Mouse (Mus musculus) spleen, adult 12 weeks (tissue): ENCODE results near the gene Gm49393.
"Not testable (repeated sequence)": the region's sequence is repeated elsewhere in the genome, so short reads cannot be mapped to it uniquely, and the experiment has no call there.

Experiments used
- DNase-seq: peaks from one replicate; pipeline ENCODE4 v3.0.0; 2022; ENCODE audit warnings: low spot score

The Gm49393 gene

DNA sequence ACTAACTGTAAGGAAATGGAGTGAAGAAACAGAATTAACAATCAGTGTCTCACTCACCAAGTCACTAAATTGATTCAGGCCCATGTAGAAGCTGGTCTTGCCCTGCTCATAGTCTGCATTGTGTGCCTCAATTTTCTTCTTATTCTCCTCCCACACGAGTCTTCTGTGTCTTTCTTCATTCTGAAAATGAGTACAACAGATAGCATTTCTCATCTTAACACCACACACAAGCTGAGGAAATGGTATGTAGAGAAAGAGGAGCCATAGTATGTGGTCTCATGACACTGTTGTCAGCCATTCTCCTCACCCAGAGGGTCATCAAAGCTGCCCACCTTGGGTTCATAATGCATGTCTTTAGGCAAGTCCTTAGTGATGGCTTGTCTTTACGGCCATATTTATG lies at the start of gene Gm49393:
Gm49393 (minus strand) TSS at position 101 of the 400 bp plus-strand sequence.
- DNase-seq: not testable (repeated sequence)

- not testable (repeated sequence) for DNase-seq
Observed at GRCm38 (mm10) chr13:60972319-60972718, 36.9 kb upstream of the Gm49393 start.

GRCm38 (mm10) chr13:60963985-60964384 lies 28.6 kb upstream of the Gm49393 start:
- DNase-seq: not testable (repeated sequence)

DNA sequence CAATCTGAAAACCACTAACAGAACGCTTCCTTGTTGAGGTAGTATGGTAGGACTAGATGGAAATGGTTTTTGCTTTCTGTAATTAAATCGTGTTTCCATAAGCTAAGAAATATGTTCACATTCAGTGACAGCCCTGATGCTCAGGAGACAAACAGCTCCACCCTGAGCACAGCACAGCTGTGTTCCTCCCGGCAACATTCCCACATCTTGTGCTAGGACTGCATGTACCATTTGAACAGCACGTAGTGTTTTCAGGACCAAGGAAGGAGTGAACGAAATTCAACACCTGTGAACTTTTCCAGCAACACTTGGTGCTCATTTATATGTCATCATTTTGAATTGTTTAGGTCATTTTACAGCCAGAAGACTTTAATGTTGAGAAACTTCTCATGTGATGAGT lies 26.3 kb upstream of the Gm49393 start:
- no peak for DNase-seq

GRCm38 (mm10) chr13:60941884-60942283 lies 6.5 kb upstream of the Gm49393 start, which contains the start of gene Tpbpa:
Gene Tpbpa, minus strand, starts transcription at chr13:60941984.
- not testable (repeated sequence) for DNase-seq

- no peak for DNase-seq
Observed at GRCm38 (mm10) chr13:60936500-60936901, 1.1 kb upstream of the Gm49393 start, which contains the start of the genes Gm49391 and Ctla2a. Gene Gm49391, minus strand, starts transcription at chr13:60936571. Gene Ctla2a, minus strand, starts transcription at chr13:60936625.

DNA sequence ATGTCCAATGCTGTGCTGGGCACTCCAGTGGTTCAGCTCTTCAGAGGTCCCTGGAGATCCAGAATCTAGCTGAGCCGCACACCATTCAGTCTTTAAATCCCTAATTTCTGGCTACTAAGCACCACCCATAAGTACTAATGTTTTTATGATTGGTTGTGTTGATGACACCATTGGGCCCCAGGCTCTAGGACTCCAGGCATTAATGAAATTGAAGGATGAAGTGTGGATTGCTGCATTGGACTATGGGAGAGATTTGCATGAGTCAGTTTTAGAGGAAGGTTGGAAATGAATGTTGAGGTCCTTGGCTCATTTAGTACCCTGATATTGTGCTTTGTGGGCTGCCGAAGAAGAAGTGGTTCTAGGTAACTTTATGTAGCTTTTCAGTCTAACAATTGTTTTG lies 30.6 kb downstream of the Gm49393 start, which contains the start of gene Tpbpb:
Tpbpb (minus strand) TSS at position 101 of the 400 bp plus-strand sequence.
- DNase-seq: not testable (repeated sequence)

GRCm38 (mm10) chr13:60897328-60897727 lies 38.1 kb downstream of the Gm49393 start, which contains the start of gene Ctla2b:
Gene Ctla2b, minus strand, starts transcription at chr13:60897447.
- DNase-seq: no peak

DNA sequence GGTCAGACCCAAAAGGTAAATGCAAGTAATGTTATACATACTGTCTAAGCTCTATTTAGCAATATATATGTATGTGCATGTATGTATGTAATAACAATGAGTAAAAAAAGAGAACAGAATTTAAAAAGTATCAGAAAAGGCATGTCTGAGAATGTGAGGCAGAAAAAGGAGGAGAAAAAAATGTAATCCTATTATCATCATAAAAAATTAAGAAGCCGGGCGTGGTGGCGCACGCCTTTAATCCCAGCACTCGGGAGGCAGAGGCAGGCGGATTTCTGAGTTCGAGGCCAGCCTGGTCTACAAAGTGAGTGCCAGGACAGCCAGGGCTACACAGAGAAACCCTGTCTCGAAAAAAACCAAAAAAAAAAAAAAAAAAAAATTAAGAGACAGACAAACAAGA lies 38.6 kb downstream of the Gm49393 start, which contains the start of gene Gm49392:
Gm49392 (minus strand) TSS at position 101 of the 400 bp plus-strand sequence.
- DNase-seq: not testable (repeated sequence)

DNA sequence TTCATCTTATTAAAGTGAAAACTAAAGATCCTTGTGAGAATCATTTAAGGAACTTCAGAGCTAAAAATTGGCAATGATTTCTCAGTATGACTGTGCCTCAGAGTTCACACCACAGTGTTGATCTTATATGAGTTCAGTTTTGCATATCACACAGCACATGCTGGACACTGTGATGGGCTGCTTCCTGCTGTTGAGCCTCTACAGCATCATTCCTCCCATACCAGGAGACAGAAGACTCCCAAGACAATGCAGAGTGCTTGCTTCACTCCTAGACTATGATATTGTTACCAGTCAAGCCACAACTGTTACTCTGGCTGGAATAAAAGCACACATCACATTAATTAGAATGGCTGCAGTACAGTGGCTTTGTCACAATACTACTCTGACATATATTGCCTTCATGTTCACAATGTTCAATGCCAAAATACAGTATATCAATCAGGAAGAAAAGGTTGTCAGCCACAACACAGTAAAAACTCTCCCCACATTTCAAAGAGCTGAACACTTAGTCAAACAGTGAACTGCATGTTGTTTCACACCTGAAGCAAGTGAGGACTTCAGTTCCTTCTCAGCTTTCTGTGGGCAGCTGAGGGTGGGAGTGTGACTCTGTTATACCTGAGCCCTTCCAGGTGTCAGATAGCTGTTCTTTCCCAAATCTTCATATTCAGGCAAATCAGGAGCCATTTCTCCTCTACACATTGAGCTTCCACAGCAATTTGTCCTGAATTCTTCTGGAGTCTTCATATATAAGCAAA lies 39.8 kb downstream of the Gm49393 start:
- no peak for DNase-seq

DNA sequence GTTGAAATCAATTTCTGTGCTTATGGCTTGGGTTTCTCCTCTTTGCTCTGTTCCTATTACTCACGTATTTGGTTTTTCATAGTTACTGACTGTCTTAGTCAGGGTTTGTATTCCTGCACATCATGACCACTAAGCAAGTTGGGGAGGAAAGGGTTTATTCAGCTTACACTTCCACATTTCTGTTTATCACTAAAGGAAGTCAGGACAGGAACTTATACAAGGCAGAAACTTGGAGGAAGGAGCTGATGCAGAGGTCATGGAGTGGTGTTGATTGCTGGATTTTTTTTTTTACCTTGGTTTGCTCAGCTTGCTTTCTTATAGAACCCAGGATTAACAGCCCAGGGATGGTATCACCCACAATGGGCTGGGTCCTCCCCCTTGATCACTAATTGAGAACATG lies 43.1 kb downstream of the Gm49393 start:
- no peak for DNase-seq

GRCm38 (mm10) chr13:60864281-60864680 lies 71.1 kb downstream of the Gm49393 start, which contains the start of gene 4930486L24Rik:
Gene 4930486L24Rik, minus strand, starts transcription at chr13:60864475.
- no peak for DNase-seq

DNA sequence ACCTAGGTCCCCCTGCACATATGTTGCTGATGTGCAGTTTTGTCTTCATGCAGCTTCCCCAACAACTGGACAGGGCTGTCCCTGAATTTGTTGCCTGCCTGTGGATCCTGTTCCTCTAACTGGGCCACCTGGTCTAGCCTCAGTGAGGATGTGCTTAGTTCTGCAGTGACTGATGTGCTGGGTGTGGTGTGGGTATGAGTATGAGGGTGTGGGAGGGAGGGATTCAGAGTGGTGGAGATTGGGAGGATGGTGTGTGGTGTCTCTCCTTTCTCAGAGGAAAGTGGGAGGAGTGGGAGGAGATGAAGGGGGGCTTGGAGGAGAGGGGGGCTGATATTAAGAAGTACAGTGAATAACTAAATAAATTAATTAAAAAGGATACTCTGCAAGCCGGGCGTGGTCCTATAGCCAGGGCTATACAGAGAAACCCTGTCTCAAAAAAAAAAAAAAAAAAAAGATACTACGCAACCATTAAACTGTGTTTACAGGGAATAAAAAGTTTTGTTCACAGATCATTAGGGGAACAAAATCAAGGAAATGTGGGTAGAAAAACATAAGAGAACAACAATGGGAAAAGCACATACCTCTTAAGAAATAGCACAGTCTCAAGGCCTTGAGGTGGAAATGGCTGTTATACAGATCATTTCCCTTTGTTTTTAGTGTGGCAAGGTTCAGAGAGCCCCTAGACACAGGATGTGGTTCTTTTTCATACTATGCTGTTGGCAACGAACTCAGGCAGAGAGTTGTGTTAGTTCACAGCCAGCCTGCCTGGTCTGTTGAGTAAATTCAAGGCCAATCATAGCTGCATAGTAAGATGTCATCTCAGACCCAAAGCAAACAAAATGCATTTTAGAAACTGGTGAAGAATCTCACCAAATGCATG lies 86.9 kb downstream of the Gm49393 start:
- DNase-seq: no peak

DNA sequence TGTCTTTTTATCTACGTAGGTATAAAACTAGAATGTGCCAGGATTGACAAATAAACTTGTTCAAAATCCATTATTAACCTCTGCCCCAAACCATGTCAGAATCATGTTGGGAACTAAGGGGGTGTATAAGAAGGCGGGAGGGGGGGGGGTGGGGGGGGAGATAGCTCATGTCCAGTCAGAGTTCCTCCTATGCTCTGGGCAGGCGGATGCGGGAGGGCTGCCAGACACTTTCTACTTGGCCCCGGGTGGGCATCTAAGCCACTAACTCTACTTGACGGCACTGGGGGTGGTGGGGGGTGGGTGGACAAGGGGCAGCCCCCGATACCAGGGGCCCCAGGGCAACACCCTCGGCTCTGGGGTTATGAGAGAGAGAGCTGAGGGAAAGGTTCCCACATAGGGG lies 92.2 kb downstream of the Gm49393 start:
- no peak for DNase-seq

- no peak for DNase-seq
Observed at GRCm38 (mm10) chr13:60842703-60843102, 92.7 kb downstream of the Gm49393 start.

DNA sequence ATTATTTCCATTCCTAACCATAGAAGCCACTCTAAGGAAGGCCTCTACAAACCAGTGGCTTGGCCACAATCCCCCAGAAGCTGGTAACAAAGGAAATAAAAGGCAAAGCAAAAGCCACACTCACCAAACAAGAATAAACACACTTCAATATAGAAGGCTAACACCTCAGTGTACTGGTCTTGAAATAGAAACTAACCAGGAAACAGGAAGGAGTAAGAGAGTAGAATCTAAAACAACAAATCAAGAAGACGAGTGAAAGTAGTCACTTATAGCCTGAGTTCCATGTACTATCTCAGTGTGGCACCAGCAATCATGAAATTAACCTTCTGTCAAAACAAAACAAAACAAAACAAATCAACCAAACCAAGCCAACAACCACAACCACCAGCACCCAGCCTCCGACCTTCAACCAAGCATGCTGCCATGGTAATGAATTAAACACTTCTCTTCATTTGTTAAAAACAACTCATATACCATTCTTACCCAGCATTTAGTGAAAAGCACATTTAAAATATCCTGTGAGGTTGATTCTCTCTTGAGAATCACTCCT lies 96.0 kb downstream of the Gm49393 start:
- DNase-seq: no peak

DNA sequence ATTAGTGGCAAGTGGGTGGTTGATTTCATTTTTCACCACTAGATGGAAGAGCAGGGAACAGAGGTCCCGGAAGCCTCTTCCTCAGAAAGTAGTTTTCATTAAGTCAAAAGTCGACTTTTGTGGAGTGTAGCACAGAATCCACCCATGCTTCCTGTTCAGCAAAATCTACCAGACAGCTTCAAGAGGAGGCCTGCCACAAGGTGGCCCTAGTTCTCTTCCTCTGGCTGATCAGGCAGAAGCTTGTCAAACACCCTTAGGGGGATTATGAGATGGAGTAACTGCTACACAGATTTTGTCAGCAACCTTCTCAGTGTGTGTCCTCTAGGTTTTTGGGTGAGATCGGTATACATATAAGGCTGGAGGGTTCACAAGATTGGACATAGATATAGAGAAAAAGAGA lies 109.3 kb downstream of the Gm49393 start:
- no peak for DNase-seq

DNA sequence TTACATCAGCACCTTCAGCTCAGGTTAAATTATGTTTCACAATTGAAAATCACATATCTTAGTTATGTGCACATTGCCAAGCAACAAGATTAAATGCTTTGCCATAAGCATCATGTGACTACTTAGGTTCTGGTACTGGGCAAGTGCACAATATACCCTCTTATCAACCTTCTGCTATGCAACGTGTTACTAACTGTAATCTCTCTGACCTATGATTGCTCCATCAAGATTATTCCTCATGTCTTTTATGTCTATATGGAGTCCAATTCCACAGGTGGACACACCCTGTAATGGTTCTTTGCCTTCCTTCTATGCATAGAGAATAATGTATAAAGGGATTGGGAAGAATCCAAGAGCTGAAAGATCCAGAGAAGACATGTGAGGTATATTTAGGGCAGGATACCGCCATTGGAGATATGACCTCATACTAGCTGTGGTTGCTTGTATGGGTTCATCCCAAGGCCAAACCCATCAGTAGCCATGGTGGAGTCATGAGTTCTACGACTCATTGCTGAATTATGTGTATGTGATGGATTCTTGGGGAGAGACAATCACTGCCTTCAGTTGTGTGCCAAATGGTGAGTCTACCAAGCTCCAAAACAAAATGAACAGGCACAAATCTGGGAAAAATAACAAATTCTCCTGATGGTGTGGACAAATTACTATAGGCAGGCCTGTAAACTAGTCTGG lies 114.8 kb downstream of the Gm49393 start:
- DNase-seq: no peak

GRCm38 (mm10) chr13:60819469-60819868 lies 115.9 kb downstream of the Gm49393 start:
- DNase-seq: no peak

- no peak for DNase-seq
Observed at GRCm38 (mm10) chr13:60813722-60814121, 121.7 kb downstream of the Gm49393 start.

DNA sequence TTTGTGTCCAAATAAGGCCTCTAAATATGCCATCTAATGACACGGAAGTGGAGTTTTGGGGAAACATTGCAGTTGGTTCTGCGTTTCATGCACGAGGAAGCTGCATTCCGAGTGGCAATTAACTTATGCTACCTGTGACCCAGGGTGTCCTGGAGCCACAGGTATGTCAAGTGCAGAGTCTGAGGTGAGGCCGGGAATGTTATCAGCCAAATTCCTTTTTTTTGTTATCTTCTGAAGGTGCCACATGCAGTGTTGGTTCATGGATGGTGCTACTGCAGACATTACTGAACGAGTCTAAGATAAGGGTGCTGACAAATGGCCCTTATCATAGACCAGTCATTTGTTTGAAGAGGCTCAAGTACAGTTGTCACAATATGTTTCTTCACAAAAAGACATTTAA lies 122.6 kb downstream of the Gm49393 start:
- no peak for DNase-seq
